Mouse (Mus musculus): ENCODE measurements around the gene Dtx1. TPM values are rescaled to one million over a fixed set of nuclear protein-coding genes. Genes with fewer than 3 reads are reported as not detected.

The Dtx1 gene
- polyA plus RNA-seq (2012; ENCODE audit: insufficient read depth, insufficient read length, missing spikeins): 0.52 TPM in 1 of 2 replicates, not detected in the other

DNA sequence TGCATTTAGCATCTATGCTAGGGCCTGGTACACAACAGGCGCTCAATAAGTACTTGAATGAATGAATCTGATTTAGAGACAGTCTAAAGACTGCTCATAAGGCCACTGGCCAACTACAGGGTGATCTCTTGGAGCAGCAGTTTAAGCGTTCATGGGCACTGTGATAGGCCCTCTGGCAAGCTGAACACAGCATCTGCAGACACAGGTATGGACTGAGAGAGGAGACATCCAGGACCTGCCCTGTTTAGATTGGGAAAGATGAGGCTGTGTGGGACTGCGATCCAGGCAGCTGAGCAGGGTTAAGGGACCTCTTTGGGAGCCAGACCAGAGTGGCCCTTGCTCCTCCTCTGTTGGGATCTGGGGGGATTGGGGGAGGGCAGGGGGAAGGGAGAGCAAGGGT is at the start of gene Dtx1:
Gene Dtx1, minus strand, starts transcription at position 101 of the 400 bp plus-strand sequence.
- Histone ChIP-seq H3K4me1 (ENCODE audit: control insufficient read depth, insufficient read depth, insufficient read length, low read length) (no peaks in the 10 kb centered on the region), H3K27ac (replicated peaks; ENCODE audit: low read depth, low read length) (no peak within 1 kb of the TSS)

DNA sequence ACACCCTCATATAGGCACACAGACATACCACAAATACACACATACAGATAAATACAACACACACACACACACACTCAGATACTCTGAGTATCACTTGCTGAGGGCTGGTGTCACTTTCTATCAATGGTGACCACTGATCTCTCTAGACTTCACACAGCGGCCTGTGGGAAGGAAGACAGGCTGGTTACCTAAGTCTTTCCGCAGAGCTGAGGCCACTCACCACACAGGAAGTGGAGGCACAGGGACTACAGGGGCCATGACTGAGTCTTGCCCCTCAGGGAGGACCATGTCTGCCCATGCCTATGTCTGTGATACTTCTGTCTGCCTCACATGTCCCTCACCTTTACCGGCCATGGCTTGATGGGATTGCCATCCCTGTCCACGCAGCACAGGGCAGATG is 42.5 kb upstream of the Dtx1 start:
- no peak overlapping the region for H3K27ac ChIP-seq (replicated peaks; ENCODE audit: low read depth, low read length)
- H3K4me1 ChIP-seq (ENCODE audit: control insufficient read depth, insufficient read depth, insufficient read length, low read length): no peaks in the 10 kb centered on the region
- H3K4me3 ChIP-seq (ENCODE audit: insufficient read depth, low read depth, low read length): no peak overlapping the region

More for the DNA sequence above, at the start of gene Dtx1:
- peak within 1 kb of the TSS; percentile 42 for H3K4me3 ChIP-seq (ENCODE audit: insufficient read depth, low read depth, low read length)

DNA sequence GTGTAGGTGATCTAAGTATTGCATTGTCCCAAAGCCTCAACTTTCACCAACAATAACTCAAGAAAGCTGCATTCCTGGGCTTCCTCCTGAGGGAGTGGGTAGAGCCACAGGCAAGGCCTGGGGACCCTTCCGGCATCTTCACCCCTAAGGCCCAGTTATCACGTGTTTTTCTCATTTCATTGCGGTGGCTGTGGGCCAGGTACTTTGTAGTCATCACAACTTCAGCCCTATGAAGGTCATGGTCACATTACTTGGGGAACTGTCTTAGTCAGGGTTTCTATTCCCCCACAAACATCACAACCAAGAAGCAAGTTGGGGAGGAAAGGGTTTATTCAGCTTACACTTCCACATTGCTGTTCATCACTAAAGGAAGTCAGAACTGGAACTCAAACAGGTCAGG is 41.1 kb upstream of the Dtx1 start:
- Histone ChIP-seq H3K4me3 (ENCODE audit: insufficient read depth, low read depth, low read length) (no peak overlapping the region), H3K4me1 (ENCODE audit: control insufficient read depth, insufficient read depth, insufficient read length, low read length) (no peaks in the 10 kb centered on the region)

DNA sequence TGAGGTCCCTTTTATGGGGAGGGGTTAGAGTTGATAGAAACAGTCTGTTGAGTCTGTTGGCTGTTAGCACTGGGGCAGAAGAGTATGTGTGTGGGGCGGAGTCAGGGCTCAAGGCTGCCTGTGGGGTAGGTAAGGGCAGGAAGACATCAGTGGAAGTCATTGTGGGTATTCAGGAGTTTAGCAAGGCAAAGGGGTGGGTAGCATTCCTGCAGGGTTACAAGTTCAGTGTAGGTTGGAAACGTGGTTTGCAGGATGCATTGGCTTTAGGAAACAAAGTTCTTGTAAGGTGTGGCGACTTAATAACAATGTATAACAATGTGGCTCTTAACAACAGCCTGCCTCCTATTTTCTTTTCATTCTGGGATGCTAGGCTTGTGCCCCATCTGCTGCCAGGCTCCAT is 39.5 kb upstream of the Dtx1 start:
- Histone ChIP-seq H3K4me3 (ENCODE audit: insufficient read depth, low read depth, low read length) (no peak overlapping the region), H3K4me1 (ENCODE audit: control insufficient read depth, insufficient read depth, insufficient read length, low read length) (no peaks in the 10 kb centered on the region), H3K27ac (replicated peaks; ENCODE audit: low read depth, low read length) (no peak overlapping the region)

More for the DNA sequence above, 41.1 kb upstream of the Dtx1 start:
- H3K27ac ChIP-seq (replicated peaks; ENCODE audit: low read depth, low read length): no peak overlapping the region

DNA sequence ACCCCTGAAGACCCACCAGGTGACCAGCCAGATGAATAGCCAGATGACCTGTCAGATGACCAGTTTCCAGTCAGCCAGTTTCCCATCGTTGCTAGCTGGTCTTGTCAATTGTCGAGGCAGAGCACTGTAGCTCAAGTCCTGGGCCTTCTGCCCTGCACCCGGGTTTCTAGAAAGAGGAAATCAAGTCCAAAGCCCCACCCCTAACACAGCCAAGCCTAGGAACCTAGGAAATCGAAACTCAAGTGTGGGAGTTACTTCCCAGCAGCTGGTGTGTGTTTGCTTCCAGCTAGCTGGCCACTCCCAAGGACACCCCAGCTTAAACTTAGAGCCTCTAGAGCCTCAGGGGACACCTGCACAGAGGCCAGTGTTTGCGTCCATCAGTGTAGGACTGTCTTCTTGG is 38.0 kb upstream of the Dtx1 start, which contains the start of gene Oas2:
Gene Oas2, minus strand, starts transcription at position 166 of the 400 bp plus-strand sequence.
- H3K27ac ChIP-seq (replicated peaks; ENCODE audit: low read depth, low read length): peak within 1 kb of the TSS; percentile 20
- H3K4me3 ChIP-seq (ENCODE audit: insufficient read depth, low read depth, low read length): peak within 1 kb of the TSS; percentile 40
- no peaks in the 10 kb centered on the region for H3K4me1 ChIP-seq (ENCODE audit: control insufficient read depth, insufficient read depth, insufficient read length, low read length)

DNA sequence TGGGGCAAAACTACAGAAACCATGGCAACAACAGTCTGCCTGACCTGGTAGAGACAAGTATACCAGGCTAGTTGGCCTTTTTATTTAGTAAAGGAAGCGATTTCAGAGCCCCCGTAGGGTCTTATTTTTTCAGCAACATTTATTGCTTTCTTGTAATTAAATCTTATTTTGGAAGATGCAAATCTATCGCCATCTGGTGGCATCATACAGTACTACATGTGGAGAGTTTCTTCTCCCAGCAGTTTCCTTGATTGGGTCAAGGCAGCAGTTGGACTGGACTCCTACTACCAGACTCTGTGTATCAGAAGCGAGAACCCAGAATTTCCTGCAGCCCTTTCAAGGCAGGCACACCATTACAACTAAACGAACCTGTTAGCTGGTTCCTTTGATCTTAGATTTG is 34.7 kb upstream of the Dtx1 start:
- Histone ChIP-seq H3K4me1 (ENCODE audit: control insufficient read depth, insufficient read depth, insufficient read length, low read length) (no peaks in the 10 kb centered on the region), H3K4me3 (ENCODE audit: insufficient read depth, low read depth, low read length) (no peak overlapping the region)

DNA sequence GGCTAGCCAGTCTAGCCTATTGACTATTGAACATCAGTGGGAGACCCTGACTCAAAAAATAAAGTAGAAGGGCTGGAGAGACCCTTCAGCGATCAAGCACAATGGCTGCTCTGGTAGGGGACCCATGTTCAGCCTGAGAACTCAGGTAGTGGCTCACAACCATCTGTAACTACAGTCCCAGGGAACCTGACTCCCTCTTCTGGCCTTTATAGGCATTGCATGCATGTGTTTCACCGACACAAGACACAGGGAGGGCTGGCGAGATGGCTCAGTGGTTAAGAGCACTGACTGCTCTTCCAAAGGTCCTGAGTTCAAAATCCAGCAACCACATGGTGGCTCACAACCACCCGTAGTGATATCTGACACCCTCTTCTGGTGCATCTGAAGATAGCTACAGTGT is 30.4 kb upstream of the Dtx1 start:
- H3K4me3 ChIP-seq (ENCODE audit: insufficient read depth, low read depth, low read length): no peak overlapping the region
- H3K27ac ChIP-seq (replicated peaks; ENCODE audit: low read depth, low read length): no peak overlapping the region
- H3K4me1 ChIP-seq (ENCODE audit: control insufficient read depth, insufficient read depth, insufficient read length, low read length): no peaks in the 10 kb centered on the region

More for the DNA sequence above, 34.7 kb upstream of the Dtx1 start:
- H3K27ac ChIP-seq (replicated peaks; ENCODE audit: low read depth, low read length): no peak overlapping the region

DNA sequence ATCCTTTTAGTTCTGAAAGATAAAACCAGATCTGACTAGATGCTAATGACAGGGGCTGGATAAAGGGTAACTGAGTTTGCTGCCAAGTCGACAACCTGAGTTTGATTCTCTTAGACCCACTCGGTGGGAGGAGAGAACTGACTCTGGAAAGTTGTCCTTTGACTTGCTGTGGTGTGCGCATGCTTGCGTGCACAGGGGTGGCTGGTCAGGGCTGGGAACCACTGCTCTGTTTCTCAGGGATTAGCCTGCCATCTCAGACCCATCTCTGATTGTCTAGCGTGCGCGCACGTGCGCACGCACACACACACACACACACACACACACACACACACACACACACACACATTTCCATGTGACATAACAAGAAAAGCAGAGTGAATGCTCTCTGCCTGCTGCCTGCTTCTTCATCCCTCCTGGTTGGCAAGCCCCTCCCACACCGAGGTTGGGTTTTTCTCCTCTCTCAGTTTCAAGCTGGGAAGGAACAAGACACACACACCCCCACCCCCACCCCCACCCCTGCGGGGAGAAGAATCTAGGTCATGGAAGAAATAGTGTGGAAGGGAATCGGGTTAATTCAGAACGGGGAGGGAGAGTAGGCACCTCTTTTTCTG is 22.8 kb upstream of the Dtx1 start:
- Histone ChIP-seq H3K4me1 (ENCODE audit: control insufficient read depth, insufficient read depth, insufficient read length, low read length) (peaks cover 7% of the 10 kb centered on the region; the same call in 1 of the 2 replicates), H3K4me3 (ENCODE audit: insufficient read depth, low read depth, low read length) (no peak overlapping the region)

DNA sequence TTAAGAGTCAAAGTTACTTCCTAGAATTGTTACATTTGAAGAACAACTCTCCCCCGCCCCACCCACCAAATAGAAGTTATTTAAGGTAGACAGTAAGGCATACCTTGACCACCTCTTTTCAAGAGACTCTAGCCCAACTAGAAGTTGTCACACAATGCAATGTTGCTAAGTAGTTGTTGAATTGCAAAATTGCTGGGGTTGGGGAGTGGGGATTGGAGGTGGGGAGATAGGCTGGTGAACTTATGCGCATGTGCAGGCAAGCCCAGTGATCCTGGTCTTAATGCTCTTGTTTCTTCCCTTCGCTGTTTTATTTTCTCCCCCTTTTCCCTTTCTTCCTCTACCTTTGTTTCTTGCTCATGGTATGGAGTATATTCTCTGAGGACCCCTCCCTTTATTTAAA is 22.0 kb upstream of the Dtx1 start:
- Histone ChIP-seq H3K4me3 (ENCODE audit: insufficient read depth, low read depth, low read length) (no peak overlapping the region), H3K27ac (replicated peaks; ENCODE audit: low read depth, low read length) (no peak overlapping the region), H3K4me1 (ENCODE audit: control insufficient read depth, insufficient read depth, insufficient read length, low read length) (peaks cover 7% of the 10 kb centered on the region; the same call in 1 of the 2 replicates)

More for the DNA sequence above, 22.8 kb upstream of the Dtx1 start:
- no peak overlapping the region for H3K27ac ChIP-seq (replicated peaks; ENCODE audit: low read depth, low read length)

DNA sequence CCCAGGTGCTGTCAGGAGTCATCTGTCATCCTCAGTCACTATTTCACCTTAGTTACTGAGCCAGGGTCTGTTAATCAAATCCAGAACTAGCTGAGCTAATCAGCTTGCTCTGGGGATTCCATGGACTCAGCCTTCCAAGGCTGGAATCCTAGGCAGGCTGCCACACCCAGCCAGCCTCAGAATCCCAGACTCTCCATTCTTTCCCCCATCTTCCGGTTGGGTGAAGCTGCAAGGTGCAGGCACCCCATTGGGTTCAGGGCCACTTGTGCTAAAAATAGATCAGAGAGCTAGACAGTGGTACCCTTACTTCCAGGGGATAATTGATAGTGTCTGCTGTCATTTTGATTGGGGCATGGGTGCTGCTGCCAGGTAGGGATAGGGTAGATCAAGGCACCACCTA is 21.0 kb upstream of the Dtx1 start:
- H3K27ac ChIP-seq (replicated peaks; ENCODE audit: low read depth, low read length): peak overlapping the region; percentile 88
- peaks cover 7% of the 10 kb centered on the region; the same call in 1 of the 2 replicates for H3K4me1 ChIP-seq (ENCODE audit: control insufficient read depth, insufficient read depth, insufficient read length, low read length)
- no peak overlapping the region for H3K4me3 ChIP-seq (ENCODE audit: insufficient read depth, low read depth, low read length)

DNA sequence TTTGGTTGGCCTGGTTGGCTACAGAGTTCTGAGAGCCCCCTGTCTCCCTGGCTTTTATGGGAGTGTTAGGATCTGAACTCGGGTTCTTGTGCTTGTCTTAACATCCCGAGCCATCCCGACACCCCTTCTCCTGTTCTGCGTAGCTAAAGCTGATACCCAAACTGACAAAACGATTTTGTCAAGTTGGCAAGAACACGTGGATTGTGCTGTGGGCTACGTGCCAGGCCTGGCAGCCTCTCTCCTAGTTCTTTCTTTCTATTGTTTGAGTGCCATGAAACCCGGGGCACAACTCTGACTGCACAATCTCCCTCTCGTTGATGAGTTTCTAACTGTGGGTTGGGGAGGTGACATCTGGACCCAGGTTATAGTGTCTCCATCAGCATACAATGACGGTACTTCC is 17.6 kb upstream of the Dtx1 start:
- H3K27ac ChIP-seq (replicated peaks; ENCODE audit: low read depth, low read length): no peak overlapping the region
- no peak overlapping the region for H3K4me3 ChIP-seq (ENCODE audit: insufficient read depth, low read depth, low read length)
- peaks cover 6% of the 10 kb centered on the region; the same call in 1 of the 2 replicates for H3K4me1 ChIP-seq (ENCODE audit: control insufficient read depth, insufficient read depth, insufficient read length, low read length)

DNA sequence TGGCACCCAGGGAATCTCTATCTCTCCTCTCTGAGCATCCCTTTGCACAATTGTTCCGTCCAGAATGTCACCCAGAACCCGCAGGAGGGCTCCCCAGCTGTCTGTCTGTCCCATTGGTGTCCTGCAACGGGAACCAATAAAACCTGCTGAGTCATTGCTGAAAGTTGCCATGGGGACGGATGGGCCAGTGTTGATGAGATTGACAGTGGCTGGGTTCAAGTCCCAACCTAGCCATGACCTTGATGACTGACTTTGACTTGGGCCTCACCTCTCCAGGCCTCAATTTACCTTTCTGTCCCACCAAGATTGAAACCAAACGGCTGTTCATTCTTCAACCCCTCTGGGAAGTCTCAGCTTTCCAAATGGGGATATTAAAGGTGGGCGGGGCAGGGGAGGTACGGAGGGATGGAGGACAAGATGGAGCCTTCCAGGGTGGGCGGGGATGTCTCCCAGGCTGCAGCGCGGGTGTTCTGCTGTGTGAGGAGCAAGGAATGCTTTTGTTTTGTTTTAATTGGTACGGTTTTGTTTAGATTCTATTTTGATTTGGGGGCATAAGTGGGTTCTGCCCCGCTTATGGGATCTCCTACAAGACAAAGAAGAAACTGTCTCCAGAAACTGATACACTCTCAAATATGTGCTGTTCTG is 14.2 kb upstream of the Dtx1 start:
- H3K4me3 ChIP-seq (ENCODE audit: insufficient read depth, low read depth, low read length): no peak overlapping the region
- no peaks in the 10 kb centered on the region for H3K4me1 ChIP-seq (ENCODE audit: control insufficient read depth, insufficient read depth, insufficient read length, low read length)
- H3K27ac ChIP-seq (replicated peaks; ENCODE audit: low read depth, low read length): no peak overlapping the region

DNA sequence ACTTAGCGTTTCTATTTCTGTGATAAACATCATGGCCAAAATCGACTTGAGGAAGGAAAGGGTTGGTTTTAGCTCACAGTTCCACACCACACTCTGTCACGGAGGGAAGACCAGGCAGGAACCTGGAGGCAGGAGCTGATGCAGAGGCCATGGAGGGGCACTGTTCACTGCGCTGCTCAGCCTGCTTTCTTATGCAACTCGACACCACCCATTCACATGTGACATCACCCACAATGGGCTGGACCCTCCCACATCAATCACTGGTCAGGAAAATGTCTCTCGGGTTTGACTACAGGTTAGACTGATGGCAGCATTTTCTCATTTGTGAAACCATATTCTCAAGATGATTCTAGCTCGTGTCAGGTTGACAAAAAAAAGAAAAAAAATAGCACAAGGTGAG is 9.3 kb upstream of the Dtx1 start:
- Histone ChIP-seq H3K4me1 (ENCODE audit: control insufficient read depth, insufficient read depth, insufficient read length, low read length) (no peaks in the 10 kb centered on the region), H3K27ac (replicated peaks; ENCODE audit: low read depth, low read length) (no peak overlapping the region), H3K4me3 (ENCODE audit: insufficient read depth, low read depth, low read length) (no peak overlapping the region)

DNA sequence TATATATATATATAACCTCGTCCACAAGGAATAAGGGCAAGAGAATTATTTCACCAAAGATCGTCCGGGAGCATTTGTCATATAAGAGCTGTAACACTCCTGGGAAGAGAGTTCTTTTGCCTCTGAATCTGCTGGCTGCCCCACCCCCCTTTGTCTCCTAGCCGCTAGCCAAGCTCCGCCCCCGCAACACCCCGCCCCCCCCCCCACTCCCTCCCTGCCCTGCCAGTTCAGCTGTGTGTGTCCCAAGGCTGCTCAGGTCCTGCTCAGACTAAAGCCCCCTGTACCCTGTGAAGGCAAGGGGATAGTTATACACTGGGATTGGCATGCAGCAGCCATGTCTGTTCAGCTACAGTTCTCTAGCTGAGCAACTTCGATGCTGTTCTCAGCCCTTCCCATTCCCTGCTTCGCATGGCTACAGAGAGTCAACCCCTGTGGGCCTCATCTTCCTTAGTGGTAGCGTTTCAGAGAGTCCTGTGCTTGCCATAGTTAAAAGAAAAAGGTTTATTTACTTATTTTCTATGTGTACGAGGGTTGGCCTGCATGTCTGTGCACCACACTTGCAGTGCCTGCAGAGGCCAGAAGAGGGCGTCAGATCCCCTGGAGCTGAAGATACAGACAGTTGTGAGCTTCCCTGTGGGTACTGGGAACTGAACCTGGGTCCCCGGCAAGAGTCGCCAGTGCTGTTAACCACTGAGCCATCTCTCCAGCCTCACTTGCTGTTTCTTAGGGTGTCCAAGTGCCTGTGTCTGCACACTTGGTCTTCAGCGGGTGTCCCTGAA is 7.1 kb upstream of the Dtx1 start:
- Histone ChIP-seq H3K4me1 (ENCODE audit: control insufficient read depth, insufficient read depth, insufficient read length, low read length) (no peaks in the 10 kb centered on the region), H3K27ac (replicated peaks; ENCODE audit: low read depth, low read length) (no peak overlapping the region), H3K4me3 (ENCODE audit: insufficient read depth, low read depth, low read length) (no peak overlapping the region)

DNA sequence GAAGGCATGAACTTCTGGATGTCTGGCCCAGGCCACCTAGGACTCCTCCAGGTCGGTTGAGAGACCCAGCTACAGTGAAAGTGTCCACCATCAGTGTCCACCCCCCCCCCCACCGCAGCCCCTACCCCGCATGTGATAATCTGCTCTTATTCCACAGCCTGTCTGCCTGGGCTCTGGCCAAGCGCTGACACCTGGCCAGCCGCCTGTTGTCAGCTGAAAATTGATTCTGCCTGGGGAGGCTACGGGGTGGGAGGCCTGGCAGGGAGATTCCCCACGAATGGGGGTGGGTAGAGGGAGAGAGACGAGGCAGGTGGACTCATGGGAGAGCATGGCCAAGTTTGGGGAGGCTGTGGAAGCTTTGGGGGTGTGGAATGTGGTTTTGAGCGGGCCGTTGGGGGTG is 5.4 kb upstream of the Dtx1 start:
- no peak overlapping the region for H3K4me3 ChIP-seq (ENCODE audit: insufficient read depth, low read depth, low read length)
- H3K27ac ChIP-seq (replicated peaks; ENCODE audit: low read depth, low read length): no peak overlapping the region
- H3K4me1 ChIP-seq (ENCODE audit: control insufficient read depth, insufficient read depth, insufficient read length, low read length): no peaks in the 10 kb centered on the region
